Mouse (Mus musculus) left cerebral cortex, adult 8-10 months (tissue): ENCODE measurements around the gene Ahnak. TPM values are rescaled to one million over a fixed set of nuclear protein-coding genes. Genes with fewer than 3 reads are reported as not detected.
"Not testable (repeated sequence)": the region's sequence is repeated elsewhere in the genome, so short reads cannot be mapped to it uniquely, and the experiment has no call there.

Experiments
- DNase-seq, 2 experiments: peaks; one replicate each; pipeline ENCODE4 v3.0.0; 2022; ENCODE audit warnings: low spot score in 2 of 2
- total RNA-seq, 4 experiments: library from RNA; stranded (reverse); gene quantifications; 2 replicates each; pipeline ENCODE4 v1.2.4; 2022

Ahnak gene
- total RNA-seq, 4 experiments from 2014 or later = 24.9 to 29.0 (median 27.5) TPM

DNA sequence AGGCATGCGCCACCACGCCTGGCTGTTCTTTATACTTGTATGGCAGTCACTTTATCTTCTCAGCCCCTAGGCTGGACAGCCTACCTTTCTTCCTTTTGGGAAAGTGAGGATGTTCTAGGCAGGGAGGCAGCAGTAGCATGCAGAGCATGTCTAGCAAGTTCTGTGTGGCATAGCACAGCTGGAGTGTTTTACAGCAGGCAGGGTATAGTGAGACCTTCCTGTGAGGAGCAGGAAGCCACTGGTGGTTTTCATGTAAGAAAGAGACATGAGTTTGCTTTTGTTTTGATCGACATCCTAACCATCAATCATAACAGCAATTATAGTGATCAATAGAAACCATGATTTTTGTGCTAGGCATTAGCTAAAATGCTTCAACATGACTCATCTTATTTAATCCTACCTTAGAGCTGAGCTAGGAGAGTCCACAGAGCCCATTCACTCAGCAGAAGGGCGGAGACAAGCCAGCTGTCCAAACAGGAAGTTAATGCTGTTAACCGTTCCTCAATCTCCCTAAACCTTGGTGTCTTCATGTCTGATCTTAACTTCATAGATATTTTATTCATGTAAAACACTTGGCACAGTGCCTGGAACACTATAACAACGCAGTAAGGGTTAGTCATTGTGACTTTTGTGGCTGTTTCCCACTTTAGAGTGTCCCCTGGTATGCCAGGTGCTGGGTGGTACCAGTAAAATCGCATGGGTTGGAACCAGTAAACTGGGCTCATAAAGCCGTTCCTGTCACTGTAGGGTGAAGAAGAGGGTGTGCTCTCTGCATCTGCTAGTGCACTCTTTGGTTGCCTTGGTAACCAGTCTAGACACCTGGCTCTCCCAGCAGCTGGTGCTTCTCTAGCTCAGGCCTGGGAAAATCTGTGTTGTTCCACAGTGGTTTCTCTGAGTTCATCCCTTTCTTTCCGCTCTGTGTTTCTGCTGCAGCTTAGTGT, 76.8 kb downstream of the Ahnak start:
- DNase-seq = peak; percentile 10 to 53

- DNase-seq = no peak
Measured at GRCm38 (mm10) chr19:9067292-9067691, 78.2 kb downstream of the Ahnak start.

GRCm38 (mm10) chr19:9069687-9070307, 80.7 kb downstream of the Ahnak start:
- peak in 1 of 2 experiments; percentile 14 for DNase-seq

DNA sequence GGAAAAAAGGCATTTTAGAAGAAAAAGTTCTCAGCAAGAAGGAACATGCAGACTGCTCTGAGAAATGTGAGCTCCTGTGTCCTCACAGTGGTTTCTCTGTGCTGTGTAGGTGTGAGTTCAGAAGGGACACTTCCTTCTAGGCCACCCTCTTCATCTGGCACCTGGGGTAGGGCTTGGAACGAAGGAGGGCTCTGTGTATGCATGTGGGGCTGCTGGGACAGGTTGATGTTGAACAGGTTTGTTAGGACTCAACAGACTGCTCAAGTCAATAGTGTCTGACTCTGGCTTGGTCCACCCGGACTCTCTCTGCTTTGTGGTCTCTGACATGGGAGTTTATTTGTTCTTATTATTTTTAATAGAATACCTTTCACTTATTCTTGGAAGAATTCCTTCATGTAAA, 81.2 kb downstream of the Ahnak start:
- no peak for DNase-seq

GRCm38 (mm10) chr19:9071456-9072156, 82.5 kb downstream of the Ahnak start:
- peak in 1 of 2 experiments; percentile 35 for DNase-seq

- DNase-seq = no peak
Measured at GRCm38 (mm10) chr19:9072157-9072530, 83.1 kb downstream of the Ahnak start.

- no peak for DNase-seq
Measured at GRCm38 (mm10) chr19:9073776-9074411, 84.8 kb downstream of the Ahnak start.

GRCm38 (mm10) chr19:9074424-9074823, 85.3 kb downstream of the Ahnak start:
- DNase-seq = no peak

DNA sequence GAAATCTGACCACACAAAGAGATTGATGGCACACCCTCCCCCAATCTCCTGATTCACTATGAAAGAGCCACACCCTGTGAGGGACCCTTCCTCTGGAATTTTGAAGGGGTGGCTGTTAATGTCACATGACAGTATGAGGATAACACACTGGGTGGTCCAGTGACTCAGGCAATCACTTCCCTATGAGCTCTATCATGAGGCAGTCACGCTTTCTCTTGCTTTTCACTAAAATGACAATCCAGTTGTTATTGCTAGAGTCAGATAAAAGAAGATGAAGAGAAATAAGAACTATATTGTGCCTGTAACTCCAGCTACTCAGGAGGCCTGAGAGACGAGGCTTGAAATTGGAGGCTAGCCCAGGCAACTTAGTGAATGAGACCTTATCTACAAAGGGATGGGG, 86.5 kb downstream of the Ahnak start:
- DNase-seq = no peak

DNA sequence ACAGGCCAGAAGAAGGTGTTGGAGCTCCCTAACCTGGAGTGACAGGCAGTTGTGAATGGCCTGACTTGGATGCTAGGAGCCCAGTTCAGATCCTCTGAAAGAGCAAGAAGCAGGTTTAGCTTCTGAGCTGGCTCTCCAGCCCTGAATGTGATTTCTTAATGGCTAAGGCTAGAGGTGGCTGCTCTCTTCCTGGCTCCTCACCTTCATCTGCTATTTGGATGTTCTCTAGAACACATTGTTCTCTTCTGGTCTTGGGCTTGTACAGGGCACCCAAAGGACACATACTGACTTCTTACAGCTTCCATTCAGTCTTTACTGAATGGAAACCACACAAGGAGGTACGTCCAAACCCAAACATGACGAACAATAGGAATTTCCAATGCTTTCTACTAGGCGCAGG, 87.0 kb downstream of the Ahnak start:
- no peak for DNase-seq

- DNase-seq = no peak
Measured at GRCm38 (mm10) chr19:9076982-9077660, 88.0 kb downstream of the Ahnak start.

- DNase-seq = no peak
Measured at GRCm38 (mm10) chr19:9079916-9080315, 90.8 kb downstream of the Ahnak start.

GRCm38 (mm10) chr19:9081311-9082190, 92.5 kb downstream of the Ahnak start:
- DNase-seq = no peak

GRCm38 (mm10) chr19:9082191-9083009, 93.3 kb downstream of the Ahnak start:
- DNase-seq = peak; percentile 28 to 55

- no peak for DNase-seq
Measured at GRCm38 (mm10) chr19:9083010-9083355, 93.9 kb downstream of the Ahnak start.

DNA sequence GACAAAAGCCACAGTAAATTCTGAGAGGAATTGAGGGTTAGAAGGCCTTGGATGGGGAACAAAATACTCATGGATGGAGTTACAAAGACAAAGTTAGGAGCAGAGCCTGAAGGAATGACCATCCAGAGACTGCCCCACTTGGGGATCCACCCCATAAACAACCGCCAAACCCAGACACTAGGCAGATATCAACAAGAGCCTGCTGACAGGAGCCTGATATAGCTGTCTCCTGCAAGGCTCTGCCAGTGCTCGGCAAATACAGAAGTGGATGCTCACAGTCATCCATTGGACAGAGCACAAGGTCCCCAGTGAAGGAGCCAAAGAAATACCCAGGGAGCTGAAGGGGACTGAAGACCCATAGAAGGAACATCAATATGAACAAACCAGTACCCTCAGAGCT, 94.8 kb downstream of the Ahnak start:
- not testable (repeated sequence) for DNase-seq

DNA sequence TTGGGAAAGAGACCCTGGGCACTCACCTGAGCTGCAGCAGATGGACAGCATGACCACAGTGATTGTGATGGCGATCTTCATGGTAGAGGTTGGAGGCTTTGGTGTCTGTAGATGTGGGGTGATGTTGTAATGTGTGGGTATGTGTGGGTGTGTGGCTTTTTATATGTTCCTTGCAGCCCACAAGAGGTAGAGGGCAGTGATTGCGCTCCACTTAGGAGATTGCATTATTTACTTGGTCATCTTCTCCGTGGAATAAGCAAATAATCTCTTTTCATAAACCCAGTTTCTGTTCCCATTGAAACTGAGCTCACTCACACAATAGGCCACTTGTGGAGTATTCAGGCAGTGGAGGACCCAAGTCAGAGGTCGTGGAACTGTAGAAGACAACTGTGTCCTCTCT, 98.7 kb downstream of the Ahnak start, which contains the start of gene Scgb1a1:
Gene Scgb1a1 (minus strand): TSS at position 138 of the 400 bp plus-strand sequence.
- no peak for DNase-seq

DNA sequence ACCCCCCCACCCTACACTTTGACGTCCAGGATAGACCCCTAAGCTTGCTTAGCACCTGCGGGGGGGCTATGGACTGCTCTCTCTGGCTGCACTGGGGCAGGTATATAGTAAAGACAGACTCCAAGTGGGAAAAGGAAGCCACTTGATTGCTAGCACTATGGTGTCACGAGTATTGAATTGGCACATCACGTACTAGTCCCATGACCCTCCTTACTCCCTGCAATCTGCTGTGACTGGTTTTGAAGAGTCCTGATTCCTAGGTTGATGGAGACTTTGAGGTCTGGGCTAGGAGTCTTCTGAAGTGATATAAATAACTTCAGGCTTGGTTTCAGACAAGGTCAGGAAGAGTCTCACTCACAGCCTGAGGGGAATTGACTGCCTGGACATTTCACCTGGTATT, 101.1 kb downstream of the Ahnak start:
- no peak for DNase-seq

GRCm38 (mm10) chr19:9090709-9091108, 101.6 kb downstream of the Ahnak start:
- no peak for DNase-seq
